Mouse (Mus musculus) cortical plate, adult 2 months (tissue): Measurements from ENCODE around the gene Bud23.

Source experiments
- CTCF ChIP-seq: fragments of 200-500 bp; IDR thresholded peaks from 2 replicates; pipeline ENCODE4 v1.5.1; 2011; ENCODE audit warnings: mild to moderate bottlenecking, control low read depth, low read length; ENCODE audit not compliant: insufficient read depth; ENCODE audit errors: extremely low read depth
- POLR2A ChIP-seq: fragments of 200-500 bp; IDR thresholded peaks from 2 replicates; pipeline ENCODE4 v1.6.1; 2011; ENCODE audit warnings: mild to moderate bottlenecking, low read length, control low read depth; ENCODE audit not compliant: insufficient read depth; ENCODE audit errors: extremely low read depth

DNA sequence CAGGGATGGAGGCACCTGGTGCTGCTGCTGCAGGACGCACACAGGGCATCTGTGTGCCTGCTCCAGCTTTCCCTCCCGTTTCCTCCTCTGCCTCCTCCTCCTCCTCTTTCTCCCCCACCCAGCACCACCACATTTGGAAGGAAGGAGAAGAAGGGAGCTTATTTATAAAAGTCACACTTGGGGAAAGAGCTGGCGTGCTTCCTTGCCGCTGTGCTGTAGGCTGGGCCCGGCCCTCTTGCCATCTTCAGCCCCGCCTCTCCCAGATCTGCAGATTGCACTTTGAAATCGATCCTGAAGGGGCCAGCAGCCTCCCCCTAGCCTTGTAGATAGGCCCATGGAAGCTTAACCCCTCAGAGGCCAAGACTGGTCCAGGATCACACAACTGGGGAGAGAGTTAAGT lies 38.9 kb downstream of the Bud23 start:
- TF ChIP-seq CTCF (no peak), POLR2A (peak; percentile 49; the same call in 1 of the 2 replicates)
